Mouse (Mus musculus) mouse embryonic stem cell (cell line): Measurements from ENCODE around the gene Tmem167b.
"Not testable (repeated sequence)": the region's sequence is repeated elsewhere in the genome, so short reads cannot be mapped to it uniquely, and the experiment has no call there.

ENCODE experiments used
- in situ Hi-C, 2 experiments: fragments of 300-500 bp; cut with MboI; formaldehyde crosslinking; loops; 1 replicate in 1 of 2; 3 replicates in 1 of 2; pipeline ENCODE4 v1.14.3; 2019 to 2020; ENCODE audit warnings: low sequenced_read_pairs in 2 of 2, low pct_unique_long_range_greater_than_20kb in 1 of 2, mixed read lengths in 1 of 2; ENCODE audit not compliant: unreplicated experiment in 1 of 2

Gene Tmem167b

DNA sequence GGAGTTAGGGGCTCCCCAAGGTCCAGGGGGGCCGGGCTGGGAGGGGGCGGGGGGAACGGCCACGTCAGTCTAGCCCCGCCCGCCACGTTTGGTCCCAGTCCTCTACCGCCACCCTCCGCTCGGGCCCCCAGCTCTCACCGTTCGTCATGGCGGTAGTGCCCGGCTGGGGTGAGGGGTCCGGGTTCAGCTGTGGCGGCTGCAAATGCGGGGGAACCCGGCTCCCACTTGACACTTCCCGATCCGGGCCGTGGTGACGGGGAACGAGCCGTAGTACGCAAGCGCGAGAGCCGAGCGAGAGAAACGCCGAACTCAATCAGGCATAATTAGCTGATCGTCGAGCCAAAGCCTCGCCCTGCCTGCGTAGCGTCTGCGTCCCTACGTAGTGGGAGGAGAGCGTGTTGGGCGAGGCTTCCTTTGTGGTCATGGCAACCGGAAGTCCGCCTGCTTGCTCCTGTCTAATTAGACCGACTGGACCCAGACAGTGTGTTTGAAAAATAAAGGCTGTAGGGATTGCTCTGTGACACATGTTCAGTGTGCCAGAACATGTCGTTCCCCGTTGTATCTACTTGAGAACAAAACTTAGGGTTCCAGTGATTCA lies at the start of gene Tmem167b:
Tmem167b (minus strand) TSS at position 334 of the 598 bp plus-strand sequence.
- in situ Hi-C loops: no loop called here

DNA sequence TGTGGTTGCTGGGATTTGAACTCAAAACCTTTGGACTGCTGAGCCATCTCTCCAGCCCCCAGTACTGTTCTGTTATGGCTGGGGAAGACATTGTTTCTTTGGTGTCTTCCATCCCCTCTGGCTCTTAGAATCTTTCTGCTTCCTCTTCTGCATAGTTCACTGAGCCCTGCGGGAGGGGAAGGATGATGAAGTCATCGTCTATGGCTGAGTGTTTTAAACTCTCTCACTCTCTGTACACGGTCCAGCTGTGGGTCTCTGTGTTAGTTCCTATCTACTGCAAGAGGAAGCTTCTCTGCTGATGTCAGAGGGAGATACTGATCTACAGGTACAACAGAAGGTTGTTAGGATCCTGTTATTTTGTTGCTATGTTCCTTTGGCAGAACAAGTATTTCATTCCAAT lies 46.6 kb upstream of the Tmem167b start:
- in situ Hi-C loops: no loop called here

DNA sequence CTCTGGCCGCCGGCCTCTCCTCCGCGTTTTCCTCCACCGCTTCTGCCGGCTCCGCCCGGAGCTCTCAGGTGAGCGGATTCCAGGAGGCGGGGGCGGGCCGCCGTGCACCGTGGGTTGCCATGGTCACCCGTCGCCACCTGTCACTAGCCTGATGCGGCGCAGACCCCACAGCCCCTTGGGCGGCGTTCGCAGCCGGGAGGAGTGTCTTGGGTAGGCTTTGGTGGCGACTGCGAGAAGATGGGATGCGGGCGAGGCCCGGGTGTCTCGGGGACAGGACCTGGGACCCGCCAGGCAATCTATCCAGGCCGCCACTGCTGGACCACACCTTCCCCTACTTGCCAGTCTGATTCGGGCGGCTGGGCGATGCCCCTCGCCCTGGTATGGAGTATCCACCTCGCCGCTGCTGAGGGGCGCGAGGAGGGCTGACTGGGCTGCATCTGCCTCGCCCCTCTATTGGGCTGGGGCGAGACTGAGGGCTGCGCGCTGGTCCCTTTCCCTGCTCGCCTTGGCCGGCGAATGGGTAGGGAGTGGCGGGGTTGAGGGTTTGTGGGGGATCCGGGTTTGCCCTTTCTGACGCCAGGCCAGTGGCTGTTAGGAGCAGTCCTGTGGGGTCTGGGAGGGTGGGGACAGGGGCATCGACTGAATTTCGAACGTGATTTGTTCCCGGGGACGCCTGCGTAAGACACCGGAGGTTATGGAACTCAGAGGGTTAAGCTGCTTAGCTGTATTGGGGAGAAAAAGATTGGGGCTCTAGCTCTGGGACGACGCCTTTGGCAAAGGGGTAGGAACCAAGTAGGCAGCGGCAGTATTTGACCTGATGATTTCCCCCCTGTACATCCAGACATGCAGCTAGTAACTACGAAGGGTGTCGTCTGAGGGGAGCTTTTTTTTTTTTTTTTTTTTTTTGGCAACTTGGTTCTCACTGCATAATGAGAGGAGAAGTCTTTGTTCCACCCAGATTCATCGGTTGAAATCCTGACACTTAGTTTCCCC lies 29.6 kb upstream of the Tmem167b start:
- in situ Hi-C loops: no loop called here

DNA sequence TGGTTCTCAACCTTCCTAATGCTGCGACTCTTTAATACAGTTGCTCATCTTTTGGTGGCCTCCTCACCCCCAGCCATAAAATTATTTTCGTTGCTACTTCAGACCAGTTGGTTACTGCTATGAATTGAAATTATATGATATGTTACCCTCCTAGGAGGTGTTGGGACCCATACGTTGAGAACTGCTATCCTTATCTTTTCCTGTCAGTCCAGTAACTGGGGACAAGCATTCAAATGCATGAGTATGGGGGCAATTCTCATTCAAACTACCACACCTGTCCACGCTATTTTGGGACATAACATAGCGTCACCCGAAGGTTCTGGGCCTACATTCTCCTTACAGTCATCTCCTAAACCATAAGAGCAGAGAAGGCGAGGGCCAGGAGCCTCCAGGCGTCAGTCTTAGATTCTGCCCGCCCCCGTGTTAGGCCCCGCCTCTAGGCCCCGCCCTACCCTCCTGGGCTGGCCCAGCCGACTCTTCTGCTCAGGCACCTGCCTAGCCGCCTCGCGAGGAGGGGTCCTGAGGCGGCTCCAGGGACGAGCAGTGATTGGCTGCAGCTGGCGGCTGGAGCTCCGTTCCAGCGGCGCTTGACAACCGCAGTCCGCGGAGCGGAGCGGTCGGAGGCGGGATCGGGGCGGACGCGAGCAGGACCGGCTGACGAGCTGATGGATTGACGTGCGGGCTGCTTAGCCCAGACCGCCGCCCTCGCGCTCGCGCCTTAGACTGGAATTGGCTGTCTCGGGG lies 28.7 kb upstream of the Tmem167b start, which contains the start of gene Wdr47:
Wdr47 (plus strand) TSS at position 494 of the 744 bp plus-strand sequence.
- in situ Hi-C loops: no loop called here

DNA sequence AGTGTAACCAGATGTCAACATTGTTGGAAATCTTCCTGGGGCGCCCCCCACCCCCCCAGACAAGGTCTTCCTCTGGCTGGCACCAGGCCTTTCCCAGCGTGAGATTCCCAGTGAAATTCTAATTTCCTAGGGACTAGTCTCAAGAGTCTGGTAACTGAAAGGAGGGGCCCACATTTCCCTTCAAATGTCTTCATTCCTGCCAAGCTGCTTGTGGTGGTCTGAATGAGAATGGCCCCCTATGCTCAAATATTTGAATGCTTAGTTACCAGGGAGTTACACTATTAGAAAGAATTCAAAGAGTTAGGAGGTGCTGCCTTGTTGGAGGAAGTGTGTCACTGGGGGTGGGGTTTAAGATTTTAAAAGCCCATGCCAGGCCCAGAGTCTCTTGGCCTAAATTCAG lies 26.2 kb upstream of the Tmem167b start:
- in situ Hi-C loops: no loop called here

DNA sequence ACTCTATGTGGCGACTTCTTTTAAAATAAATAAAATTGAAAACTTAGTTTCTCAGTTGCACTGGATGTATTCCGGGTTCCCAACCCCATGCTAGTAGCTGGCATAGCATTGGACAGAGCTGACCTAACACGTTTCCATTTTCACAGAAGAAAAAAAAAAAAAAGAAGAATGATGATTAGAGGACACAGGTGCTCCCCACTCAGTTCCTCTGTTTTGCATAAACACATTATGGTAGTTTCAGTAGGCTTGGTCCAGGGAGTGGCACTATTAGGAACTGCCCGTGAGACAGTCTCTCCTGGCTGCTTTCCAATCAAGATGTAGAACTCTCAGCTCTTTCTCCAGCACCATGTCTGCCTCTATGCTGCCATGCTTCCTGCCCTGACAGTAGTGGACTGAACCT lies 22.3 kb upstream of the Tmem167b start:
- in situ Hi-C loops: no loop called here

DNA sequence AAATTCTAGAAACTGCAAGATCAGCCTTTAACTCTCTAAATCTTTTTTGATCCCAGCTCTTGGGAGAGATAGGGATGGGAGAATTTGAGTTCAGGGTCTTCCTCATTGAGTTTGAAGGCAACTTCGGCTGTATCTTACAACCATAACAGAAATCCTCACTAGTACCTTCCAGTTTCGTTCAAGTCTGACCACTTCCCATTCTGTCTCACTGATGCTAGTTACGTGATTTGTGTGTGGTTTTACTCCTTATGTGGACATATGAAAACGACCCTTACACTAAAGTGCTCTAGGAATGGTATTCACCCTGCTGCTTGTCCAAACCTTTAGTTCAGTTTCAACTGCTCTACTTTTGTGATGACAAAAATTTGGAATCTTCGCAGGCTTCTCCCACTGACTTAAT lies 11.8 kb upstream of the Tmem167b start:
- in situ Hi-C loops: no loop called here

DNA sequence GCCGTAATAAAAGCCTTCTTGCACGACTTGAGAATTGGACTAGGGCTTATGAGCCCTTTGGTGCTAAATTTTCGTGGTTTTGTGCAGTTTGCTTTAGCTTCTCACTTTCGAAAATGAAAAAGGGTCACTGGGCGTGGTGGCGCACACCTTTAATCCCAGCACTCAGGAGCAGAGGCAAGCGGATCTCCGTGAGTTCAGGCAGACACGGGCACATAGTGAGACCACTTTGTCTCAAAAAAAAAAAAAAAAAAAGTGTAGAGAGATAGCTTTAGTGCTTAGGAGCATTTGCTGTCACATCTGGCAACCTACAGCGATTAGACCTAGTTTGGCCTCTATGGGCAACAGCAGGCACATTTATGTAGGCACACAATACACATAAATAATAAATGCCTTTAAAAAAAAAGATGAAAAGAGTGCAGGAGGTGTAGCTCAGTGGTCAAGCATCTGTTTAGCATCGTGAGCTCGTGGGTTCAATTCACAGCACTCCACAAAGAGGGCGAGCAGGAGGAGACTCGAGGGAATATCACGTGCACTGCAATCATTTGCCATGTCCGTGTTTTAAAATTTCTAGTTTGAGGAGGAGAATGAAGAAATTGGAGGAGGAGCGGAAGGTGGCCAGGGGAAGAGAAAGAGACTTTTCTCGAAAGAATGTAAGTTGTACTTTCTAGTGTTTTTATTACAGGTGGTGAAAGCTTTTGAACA lies 10.2 kb upstream of the Tmem167b start:
- in situ Hi-C loops: no loop called here

DNA sequence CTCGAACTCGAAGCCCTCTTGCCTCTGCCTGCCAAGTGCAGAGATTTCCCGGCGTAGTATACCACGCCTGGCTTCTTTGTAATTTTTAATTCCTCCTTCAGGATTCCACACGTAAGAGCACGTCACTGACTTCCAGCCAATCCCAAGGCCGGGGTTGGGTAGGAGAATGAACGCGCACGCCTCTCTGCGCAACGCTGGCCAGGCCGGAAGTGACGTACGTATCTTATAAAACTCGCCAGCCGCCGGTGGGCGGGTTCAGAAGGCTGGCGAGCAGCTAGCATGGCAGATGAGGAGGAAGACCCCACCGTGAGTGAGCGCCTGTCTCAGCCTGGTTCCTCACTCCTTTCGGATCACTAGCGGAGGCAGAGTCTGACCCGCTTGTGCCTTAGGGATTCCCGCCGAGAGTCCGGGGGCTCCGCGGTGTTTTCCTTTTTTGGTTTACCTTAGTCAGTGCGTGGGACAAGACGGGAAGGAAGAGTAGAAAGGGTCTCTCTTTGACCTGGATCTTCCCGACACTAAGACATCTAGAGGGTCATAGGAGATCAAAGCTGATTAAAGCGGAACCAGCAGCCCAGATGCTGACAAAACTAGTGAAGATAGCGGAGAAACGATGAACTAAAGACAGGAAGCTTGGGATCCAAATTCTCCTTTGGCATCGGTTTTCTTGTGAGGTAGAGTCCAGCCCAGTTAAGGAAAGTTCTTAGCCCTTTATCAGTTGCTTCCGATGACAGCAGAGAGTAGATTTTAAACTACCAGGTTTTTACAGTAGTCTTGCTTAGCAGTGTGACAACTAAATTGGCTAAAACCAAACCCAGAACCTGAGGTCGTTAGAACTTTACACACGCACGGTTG lies 9.4 kb upstream of the Tmem167b start, which contains the start of gene Taf13:
Taf13 (plus strand) TSS at position 256 of the 852 bp plus-strand sequence.
- in situ Hi-C loops: no loop called here

DNA sequence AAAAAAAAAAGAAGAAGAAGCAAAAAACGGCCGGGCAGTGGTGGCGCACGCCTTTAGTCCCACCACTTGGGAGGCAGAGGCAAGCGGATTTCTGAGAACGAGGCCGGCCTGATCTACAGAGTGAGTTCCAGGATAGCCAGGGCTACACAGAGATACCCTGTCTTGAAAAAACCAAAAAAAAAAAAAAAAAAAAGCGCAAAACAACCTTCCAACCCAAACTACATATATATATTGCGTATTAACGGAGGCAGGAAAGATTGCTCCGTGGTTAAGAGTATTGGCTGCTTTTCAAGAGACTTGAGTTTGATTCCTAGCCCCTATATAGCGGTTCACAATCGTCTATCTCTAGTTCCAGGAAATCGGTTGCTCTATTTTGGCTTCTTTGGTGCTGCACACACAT lies 8.5 kb upstream of the Tmem167b start:
- in situ Hi-C loops: no loop called here

DNA sequence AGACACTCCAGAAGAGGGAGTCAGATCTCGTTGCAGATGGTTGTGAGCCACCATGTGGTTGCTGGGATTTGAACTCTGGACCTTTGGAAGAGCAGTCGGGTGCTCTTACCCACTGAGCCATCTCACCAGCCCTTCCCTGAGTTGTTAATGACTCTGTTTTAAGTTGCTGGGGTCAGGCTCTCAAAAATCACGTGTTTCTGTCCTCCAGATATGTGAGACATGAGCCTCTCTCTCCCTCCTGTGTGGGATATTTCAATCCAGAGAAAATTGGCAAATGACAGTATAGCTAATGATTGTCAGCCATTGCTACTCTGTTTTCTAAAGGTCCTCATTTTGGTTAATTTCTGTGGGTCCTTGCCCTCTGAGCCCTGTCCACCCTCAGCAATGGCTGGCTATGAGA lies 7.4 kb upstream of the Tmem167b start:
- in situ Hi-C loops: not testable (repeated sequence)

DNA sequence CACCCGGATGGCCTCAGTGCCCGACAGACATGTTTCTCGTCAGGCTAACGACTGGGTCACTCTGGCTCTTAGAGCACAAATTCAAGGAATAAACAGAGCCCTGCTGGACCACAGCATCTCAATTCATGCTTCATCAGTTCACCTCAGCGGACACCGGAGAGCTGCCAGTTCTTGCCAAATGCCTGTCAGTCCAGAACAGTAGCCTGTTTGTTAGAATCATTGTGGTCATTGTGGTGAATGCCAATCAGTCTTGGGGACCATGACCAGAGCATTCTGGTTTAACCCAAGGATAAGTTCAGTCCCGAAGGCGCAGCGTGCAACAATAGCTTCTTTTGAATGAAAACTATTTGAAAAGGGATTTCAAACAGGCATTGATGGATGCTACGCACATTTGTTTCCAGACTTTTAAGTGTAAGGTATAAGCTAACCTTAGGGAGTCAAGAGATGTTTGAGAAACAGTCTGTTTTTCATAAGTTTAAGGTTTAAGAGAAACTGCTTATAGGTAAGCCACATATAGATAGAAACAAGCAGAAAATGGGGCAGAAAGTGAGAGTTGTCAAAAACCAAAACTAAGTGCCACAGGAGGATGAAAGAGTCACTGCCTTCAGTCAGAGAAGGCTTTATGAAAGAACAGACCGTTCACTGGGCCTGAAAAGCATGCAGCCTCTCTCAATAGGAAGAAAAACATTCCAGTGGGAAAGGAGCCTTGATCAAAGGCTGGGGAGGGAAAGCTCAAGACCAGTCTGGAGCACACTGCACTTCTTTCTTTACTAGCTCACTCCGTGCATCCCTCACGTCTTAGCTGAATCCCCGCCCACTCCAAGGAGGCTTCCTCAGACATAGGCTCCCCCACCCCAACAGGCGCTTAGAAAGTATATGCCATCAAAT lies 6.0 kb upstream of the Tmem167b start:
- in situ Hi-C loops: no loop called here

DNA sequence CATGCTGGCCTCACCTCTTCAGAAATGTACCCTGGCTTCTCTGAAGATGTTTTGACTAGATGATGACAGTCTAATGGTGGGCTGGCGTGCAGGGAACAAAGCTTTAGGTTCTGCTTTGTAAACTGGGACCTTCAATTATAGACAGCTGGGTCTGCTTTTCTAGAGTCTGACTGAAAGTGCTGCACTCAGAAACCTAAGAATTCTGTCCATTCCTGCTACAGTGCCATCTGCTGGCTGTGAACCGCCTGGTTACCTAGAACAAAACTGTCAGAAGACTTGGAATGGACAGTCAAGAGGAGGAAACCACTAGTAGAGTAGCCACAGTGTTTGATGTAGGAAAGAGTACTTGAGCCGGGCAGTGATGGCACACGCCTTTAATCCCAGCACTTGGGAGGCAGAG lies 1.0 kb upstream of the Tmem167b start:
- in situ Hi-C loops: no loop called here

DNA sequence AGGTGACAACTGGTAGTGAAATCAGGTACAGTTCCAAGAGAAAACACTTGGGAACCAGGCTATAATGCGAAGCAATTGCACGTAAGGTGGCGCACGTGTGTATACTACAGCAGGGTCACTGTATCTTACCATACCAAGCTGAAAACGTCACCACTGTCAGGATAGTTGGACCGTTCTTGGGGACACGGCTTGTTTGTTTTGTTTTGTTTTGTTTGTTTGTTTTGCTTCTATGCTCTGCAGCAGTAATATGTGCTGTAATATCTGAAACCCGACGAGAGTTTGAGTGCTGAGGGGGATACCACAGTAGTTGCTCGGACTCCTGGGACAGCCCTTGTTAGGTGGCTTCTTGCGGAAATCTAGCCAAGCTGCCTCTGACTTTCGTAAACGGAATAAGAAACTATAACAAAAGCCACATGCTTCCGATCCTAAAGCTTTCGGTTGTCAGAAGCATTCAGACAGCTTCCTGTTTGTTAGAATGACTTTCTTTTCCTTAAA lies 558 bp upstream of the Tmem167b start:
- in situ Hi-C loops: no loop called here

DNA sequence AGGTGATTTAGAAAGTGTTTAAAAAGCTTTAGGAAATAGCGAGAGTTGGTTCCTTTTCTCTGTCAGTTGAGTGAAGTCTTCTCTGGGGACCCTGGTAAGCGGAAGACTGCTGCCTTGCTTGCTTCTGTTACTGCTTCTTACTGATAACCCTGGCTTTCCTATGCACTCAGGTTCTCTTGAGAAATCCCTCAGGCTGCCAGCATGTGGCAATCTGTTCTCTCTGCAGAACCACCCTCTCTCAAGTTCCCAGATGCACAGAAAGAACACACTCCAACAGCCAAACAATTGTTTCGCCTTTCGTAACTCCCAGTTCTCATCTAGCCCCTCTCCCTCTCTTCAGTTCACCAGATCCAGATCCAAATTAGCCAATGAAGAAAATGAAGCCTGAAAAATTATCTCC lies 4.4 kb downstream of the Tmem167b start:
- in situ Hi-C loops: no loop called here

DNA sequence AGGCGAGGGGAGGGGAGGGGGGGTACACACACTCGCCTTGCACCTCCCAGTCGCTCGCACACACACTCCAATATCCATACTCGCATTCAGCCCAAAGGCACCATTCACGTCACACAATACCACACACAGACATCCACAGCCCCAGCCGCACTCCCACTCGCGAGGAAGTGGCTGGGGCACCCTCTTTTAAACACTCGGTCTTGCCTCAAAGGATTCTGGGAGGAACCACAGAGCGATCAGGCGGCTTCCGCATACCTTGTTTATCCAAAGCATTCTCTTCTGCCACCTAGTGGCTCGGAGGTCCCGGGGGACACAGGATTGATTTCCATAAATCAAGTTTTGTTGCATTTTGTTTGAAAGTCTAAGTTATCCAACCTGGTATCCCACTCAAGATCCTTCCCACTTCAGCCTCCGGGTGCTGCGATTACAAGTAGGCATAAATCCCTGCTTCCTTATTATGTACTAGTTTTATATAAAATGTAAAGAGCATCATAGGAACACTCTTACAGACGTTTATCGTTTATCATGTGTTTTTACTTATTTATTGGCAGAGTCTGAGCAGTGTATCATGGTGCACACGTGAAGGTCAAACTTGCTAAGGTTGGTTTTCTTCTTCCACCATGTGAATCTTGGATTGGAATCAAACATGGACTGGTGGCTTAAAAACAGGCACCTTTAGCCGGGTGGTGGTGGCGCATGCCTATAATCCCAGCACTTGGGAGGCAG lies 7.5 kb downstream of the Tmem167b start:
- in situ Hi-C loops: no loop called here
